Mouse (Mus musculus): ENCODE data around the gene Mcur1.

Mcur1 gene

DNA sequence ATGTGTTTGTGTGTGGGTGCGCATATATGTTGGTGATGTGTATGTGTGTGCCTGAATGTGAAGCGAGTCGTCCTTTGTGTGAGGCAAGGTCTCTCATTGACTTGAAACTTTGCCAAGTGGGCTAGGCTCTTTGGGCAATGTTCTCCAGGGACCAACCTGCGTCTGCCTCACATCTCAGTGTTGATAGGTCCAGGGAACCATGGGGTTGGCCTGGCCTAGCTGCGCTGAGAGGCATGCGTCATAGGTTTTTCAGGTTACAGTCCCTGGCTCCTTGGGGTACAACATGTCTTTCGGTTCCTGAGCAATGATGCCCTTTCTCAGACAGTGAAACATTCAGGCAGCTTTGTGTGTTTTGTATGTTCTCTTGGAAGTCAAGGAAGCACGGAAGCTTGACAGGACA is 6.2 kb upstream of the Mcur1 start:
- in situ Hi-C loops (cut with MboI, MseI), result no loop called here

DNA sequence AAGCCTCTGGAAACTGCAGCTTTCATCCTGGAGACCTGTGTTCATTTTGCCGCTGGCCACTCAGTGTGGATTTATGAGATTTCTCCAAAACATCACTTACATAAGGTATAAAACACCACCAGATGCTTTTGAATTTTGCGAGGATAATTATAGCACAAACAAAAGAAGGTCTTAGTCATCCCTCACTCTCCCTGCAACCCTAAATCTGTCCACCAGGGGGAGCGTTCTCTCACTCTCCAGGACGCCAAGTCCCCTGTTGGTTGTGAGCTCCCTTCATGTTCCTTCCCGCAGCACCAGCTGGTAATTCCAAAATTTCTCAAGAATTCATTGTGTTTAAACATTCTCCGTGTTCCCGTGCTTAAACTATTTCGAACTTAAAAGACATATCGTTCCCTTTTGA is 5.4 kb upstream of the Mcur1 start:
- in situ Hi-C loops (cut with MboI, MseI), result no loop called here

DNA sequence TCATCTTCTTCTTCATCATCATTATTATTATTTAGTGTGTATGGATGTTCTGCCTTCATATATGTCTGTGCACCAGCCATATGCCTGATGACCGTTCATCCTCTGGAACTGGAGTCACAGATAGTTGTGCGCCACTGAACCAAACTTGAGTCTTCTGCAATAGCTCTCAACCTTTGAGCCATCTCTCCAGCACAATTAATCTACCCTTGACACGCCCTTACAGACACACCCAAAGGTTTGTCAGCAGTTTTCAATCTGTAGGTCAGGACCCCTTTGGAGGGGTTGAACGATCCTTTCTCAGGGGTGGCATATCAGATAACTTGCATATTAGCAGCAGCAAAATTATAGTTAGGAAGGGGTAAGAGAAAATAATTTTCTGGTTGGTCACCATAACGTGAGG is 4.7 kb upstream of the Mcur1 start:
- in situ Hi-C loops (cut with MboI, MseI), result no loop called here

DNA sequence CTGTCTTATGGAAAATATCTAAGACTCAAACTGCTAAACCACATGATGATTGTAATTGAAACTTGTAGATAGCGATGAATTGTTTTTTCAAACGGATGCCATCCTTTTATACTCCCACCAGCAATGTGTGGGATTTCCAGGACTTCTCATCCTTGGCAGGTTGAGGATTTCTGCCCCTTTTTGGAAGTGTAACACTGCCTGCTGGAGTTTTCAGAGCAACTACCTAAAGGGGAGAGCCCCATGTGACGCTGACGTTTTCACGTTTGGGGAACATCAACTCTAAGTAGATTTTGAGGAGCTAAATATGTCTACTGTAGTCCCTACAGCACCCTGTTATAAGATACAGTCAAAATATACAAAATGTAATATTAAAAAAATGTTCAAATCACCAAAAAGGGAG is 2.7 kb upstream of the Mcur1 start:
- in situ Hi-C loops (cut with MboI, MseI), result no loop called here

DNA sequence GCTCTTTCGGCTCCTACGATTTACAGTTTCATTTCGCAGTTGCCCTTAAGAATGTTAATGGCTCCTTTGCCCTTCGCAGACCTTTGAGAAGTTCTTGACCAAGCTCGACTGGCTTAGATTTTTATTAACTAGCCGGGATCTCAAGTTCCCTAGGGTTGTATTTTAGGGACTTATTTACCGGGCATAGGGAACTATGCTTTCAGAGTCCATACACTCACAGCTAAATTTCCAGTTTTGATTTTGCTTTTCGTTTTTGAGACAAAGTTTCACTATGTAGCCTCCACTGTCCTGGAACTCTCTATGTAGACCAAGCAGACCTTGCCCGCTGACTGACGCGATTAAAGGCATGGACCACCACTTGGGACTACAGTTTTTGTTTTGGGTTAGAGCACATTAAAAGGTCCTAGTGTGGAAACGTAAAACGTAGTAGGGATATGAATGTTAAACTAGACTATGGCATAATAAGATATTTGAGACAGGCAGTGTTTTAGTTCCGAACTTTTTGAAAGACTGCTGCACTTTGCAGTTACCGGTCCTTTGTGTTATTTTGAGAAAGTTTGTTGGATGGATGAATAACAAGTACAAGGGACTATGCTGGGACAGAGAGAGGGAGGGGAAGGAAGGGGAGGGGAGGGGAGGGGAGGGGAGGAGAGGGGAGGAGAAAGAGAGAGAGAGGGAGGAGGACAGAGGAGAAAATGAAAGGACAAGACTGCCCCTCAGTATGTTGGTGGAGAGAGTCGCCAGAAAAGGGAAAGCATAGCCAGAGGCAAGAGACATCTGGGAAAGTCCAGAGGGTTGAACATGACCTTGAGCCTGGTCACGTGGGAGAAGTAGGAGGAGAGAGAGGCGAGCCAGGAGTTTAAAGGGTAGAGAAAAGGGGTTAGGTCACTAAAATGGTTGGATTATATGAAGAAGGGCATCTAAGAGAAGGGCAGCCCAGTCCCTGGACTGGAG is 744 bp upstream of the Mcur1 start:
- in situ Hi-C loops (cut with MboI, MseI), result no loop called here

DNA sequence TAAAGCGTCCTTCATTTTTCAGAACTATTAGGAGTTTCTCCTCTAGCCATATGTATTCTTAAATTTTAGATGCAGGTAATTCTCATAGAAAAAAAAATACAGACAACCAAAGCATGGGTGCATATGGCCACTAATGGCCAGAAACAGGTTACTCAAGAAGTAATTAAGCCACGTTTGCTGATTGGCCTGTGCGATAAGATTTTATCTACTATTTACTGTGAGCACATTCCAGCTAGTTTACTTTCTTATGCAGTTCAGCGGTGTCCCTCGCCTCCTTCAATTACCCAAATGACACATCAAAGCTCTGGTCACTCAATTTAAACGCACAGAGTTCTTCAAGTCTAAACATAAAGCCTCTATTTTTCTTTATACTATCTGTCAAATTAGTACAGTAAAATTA is 1.0 kb downstream of the Mcur1 start:
- in situ Hi-C loops (cut with MboI, MseI), result loop anchor here (5.0 kb wide), 1 partner anchor 382 kb away; no protein-coding TSS in a partner anchor

DNA sequence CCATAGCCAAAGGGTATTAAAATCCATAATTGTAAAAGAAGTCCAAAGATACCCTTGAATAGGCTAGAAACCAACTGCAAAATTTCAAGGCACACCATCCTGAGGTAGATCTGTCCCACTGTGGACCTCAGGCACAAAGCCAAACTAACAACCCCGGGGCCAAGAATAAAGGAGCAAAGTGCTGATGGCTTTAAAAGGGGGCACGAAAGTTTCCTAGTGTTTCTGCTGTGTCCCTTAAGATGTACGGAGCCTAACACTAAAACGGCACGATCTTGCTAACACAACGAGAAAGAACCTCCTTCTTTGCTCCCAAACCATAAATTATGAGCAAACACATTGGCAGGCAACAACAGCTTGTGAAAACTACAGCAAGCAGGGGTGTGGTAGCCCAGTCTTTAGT is 1.6 kb downstream of the Mcur1 start:
- in situ Hi-C loops (cut with MboI, MseI), result loop anchor here (5.0 kb wide), 1 partner anchor 381 kb away; no protein-coding TSS in a partner anchor

DNA sequence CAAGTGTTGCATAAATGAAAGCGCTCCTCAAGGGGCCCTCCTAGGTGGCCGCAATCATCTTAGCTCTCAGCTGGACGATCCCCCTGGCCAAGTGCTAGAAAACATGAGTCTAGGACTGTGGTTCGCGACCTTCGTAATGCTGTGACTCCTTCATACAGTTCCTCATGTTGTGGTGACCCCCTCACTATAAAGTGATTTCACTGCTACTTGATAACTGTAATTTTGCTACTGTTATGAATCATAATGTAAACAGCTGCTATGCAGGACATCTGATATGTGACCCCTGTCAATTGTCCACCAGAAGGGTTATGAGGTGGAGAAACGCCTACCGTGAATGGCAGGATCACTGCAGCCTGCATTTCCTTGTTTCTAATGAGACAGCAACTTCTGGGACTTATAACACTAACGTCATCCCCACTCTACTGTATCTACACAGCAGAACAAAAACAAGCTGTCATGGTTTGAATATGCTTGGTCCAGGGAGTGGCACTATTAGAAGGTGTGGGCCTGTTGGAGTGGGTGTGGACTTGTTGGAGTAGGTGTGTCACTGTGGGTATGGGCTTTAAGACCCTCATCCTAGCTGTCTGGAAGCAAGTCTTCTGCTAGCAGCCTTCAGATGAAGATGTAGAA is 3.0 kb downstream of the Mcur1 start:
- in situ Hi-C loops (cut with MboI, MseI), result loop anchor here (5.0 kb wide), 1 partner anchor 380 kb away; no protein-coding TSS in a partner anchor

DNA sequence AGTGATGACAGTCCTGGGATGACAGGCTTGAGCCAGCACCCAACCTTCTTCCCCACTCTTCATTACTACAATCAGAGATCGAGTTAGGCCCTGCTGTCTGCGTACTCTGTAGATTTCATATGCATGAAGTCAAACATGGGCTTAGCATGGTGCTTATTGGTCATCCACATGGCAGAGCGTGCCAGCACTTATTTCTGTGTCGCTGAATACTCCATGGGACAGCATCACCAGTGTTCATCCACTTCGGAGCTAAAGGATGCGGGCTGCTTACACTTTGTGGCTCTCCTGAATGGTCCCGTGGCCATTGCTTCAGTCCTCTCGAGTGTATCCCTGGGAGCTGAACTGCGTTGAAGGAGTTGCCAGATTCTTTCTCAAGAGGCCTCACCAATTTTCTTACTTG is 4.7 kb downstream of the Mcur1 start:
- in situ Hi-C loops (cut with MboI, MseI), result loop anchor here (5.0 kb wide), 1 partner anchor 378 kb away; no protein-coding TSS in a partner anchor

DNA sequence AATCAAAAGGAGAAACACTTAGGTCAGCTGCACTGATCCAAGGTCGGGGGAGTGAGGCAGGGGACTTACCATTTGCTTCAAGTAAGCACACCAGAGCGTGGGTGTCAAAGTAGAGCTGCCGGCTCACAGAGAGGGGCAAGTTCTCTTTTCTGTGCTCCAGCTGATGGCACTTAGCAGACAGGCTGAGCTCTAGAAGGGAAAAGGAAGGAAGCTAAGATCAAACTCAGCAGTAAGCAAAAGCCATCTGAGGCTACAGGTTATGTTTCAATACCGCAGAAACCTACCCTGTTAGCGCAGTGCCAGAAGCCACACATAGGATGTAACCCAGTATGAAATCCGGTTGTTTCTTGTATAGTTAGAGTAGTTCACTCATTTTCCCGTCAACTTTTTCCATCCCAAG is 5.2 kb downstream of the Mcur1 start:
- in situ Hi-C loops (cut with MboI, MseI), result loop anchor here (5.0 kb wide), 1 partner anchor 378 kb away; no protein-coding TSS in a partner anchor

DNA sequence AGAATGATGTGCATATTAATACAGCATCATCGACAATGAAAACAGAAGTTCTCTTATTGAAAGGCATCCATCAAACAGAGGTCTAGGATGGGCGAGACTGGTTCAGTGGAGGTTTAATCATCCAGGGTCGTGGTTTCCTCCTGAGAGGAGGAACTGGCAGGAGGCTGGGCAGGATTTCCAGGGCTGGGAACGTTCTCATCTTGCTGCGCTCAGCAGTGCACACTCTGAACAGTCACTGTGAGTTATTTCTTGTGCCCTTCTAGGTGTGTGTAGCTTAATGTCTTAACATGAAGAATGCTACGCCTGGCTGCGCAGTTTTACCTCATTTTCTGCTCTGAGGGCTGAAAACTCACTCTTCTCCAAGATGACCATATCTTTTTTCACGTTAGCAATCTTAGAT is 9.3 kb downstream of the Mcur1 start:
- in situ Hi-C loops (cut with MboI, MseI), result no loop called here

DNA sequence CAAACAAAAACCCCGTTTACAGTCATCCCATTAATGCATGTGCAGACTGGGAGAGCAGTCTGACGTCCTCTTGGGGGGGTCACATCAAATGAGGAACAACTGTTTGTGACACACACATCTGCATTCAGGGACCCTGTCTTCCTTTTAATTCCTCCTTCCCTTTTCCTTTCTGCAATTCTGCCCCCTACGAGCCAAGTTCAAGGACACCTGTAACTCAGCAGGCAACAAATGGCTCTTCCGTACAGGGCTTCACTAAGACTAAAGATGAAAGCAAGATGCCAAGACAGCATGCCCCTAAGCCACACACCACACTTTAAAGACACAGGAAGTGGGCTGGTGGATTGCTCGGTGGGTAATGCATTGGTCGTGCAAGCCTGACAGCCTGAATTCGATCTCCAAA is 10.1 kb downstream of the Mcur1 start:
- in situ Hi-C loops (cut with MboI, MseI), result no loop called here

DNA sequence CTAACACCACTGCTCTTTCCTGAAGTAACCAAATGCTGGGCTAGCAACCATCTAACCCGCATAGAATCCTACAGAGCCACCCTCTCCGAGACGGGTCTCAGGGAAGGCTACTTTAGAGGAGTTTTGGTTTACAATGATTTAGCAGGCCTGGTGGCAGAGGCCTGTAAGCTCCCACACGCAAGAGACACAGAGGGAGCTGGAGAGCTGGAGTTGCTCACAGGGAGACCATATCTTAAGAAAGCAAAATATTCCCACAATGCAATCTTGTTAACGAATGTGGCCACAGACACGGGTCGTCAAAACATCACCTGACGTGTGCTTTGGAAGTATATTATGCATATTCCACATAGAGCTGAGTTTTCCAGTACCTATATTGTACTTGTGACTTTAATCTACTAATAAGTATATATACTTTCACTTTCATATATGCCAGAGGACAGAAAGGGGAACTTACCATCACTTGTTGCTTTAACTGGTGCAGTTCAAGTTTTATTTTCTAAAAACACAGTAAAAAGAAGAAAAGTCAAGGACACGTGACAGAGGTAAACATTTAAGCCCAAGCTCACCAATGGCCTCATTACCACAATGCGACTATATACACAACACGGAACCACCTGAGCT is 10.8 kb downstream of the Mcur1 start:
- in situ Hi-C loops (cut with MboI, MseI), result no loop called here

DNA sequence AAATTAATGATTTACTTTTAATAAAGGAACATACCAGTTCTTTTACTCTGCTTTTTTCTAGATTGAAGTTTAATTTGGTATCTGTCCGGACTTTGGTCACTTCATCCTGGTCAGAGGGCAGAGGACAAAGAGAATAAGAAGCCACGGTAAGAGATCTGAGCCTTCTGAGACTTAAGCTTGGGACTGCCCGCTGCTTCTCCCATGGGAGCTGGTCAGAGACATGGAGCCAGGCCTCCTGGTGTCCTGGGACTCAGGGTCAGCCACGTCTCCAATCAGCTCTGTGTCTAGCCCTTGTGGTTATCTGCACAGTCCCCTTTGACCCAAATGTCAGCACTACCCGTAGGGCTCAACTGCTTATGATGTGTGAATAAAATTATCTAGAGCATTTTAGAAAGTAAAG is 11.4 kb downstream of the Mcur1 start:
- in situ Hi-C loops (cut with MboI, MseI), result no loop called here

DNA sequence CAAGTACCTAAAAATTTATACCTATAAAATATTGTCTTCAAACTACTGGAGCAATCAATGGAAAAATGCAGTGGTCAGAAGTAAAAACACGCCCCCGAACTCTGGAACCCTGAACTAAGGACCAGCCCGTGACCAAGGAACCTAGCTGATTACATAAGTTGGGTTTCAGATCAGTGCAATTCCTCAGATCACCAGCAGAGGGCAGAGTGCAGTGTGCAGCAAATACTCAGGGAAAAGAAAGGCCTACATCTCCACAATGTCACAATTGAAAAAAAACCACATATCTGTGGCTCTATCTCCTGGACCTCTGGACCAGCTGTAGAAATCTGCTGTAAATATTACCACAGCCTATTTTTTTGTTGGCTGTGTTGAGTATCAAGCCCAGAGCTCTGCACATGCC is 13.1 kb downstream of the Mcur1 start:
- in situ Hi-C loops (cut with MboI, MseI), result no loop called here

DNA sequence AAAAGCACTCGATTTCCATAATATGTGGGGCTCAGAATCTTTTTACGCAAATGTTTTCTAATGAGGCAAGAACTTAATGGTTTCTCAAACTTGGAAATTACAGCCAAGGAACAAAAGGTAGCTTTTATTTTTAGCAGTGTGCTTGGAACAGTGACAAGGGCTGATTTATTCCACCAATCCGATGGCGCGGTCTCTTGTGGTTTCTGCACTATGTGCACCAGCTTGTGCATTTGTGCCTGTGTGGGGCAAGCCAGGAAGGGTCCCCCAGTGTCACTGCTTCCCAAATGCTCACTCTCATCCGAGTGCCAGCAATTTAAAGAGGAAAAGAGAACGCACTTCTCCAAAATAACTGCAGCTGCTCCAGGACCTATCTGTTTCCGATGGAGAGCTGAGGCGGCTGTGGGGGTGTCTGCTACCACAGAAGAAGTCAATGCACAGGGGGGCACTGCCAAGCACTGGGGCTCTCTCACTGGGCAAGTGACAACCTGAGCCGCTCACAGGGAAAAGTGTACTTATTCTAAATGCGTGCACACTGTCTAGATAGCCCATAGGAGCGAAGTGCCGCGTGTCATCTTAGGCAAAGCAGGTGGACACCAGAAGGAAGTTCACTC is 19.7 kb downstream of the Mcur1 start:
- in situ Hi-C loops (cut with MboI, MseI), result no loop called here

DNA sequence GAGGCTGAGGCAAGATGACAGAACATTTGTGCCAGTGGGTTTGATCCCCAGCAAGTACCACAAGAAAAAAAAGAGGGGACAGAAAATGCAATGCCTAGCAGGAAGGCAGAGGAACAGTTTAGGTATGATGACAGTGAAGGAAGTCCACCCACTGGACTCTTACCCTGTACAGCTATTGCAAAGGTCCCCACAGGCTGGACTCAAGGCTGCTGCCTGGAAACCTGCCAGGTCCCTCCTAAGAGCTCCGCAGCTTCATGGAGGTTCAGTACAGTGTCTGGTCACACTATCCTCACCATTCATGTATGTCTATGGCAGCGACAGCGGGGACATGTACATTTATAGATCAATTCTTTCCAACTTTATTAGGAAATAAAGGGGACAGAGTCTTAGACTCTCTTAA is 20.6 kb downstream of the Mcur1 start:
- in situ Hi-C loops (cut with MboI, MseI), result no loop called here

DNA sequence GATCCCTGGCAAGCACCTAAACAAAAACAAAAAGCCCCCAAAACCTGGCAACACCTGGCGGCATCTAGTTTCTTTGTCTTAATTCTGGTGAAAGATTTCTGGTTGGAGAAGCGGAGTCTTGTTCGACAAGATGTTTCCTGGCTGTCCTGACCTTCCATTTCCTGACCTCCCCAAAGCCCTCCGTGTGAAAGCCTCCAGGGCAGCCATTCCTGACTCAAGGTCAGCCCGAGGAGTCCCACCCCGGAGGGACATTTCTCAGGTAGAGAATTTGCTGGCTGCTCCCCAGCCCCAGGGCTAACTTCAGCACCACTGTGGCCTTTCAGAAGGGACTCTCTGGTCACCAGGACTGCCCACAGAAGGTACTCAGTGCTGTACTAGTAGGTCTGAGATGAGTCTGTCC is 22.1 kb downstream of the Mcur1 start:
- in situ Hi-C loops (cut with MboI, MseI), result no loop called here

DNA sequence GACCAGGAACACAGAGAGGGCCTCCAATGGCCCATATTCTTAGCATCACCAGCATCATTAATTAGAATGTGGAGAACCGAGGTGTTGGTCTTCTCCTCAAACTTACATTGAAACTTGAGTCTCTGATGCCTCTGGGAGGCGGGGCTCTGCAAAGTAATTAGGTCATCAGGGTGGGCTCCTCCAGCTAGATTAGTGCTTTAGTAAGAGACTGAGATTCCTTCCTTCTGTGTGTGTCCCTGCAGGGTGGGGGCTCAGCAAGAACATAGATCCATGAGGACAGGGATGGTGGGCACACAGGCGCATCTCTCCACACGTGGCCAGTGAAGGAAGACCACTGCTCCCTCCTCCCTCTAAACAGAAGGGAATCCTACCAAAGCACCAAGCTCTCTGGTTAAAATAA is 26.0 kb downstream of the Mcur1 start:
- in situ Hi-C loops (cut with MboI, MseI), result no loop called here

DNA sequence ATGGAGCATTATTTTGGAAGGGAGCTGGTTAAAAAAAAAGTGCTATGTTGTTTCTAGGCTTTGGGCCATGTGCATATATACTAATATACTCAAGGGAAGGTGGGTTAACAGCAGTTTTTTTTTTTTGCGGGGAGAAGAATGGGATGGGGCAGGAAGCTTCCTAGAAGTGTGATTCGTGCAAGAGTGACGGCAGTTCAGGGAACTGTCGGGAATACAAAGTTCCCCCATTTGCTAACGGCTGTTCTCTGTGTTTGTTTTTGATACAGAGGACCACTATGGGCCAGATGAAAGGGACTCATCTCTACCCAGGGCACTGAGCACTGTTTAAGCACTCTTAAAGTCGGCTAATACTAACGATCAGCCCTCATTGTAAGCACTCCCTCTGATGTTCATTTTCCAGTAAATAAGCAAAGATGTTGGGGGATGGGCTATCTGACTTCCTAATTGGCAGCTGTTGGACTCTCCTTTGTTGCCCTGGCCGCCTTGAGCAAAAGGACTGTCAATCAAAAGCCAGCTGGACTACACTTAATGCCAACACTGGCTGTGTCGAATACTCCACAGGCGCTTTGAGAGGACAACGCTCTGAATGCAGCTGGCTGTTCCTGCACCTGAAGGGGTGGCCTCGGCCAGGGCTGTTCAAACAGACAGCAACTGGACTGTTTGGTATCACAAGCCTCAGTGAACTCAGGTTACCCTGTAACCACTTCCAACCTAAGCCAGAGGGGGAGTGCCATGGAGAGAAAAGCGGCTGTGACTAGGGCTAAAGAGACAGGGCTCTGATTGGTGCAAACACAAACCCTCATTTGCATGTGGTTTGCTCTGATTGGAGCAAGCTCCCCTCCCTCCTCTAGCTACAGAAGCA is 28.9 kb downstream of the Mcur1 start:
- in situ Hi-C loops (cut with MboI, MseI), result no loop called here
